Mouse (Mus musculus) testis, postnatal 14 days (tissue): ENCODE data around the gene Supt4a.

Experiments
- DNase-seq: peaks from one replicate; pipeline ENCODE4 v3.0.0; 2021; ENCODE audit warnings: low spot score

Supt4a gene

GRCm38 (mm10) chr11:87751491-87751966, 14.2 kb downstream of the Supt4a start:
- DNase-seq, result no peak

GRCm38 (mm10) chr11:87752307-87752706, 15.0 kb downstream of the Supt4a start:
- DNase-seq, result no peak

GRCm38 (mm10) chr11:87753255-87753654, 15.9 kb downstream of the Supt4a start:
- DNase-seq, result no peak

GRCm38 (mm10) chr11:87753891-87754501, 16.6 kb downstream of the Supt4a start:
- no peak for DNase-seq

GRCm38 (mm10) chr11:87754603-87755002, 17.3 kb downstream of the Supt4a start:
- DNase-seq, result no peak

GRCm38 (mm10) chr11:87755360-87756017, 18.1 kb downstream of the Supt4a start:
- DNase-seq, result no peak

- peak; percentile 61 for DNase-seq
Measured at GRCm38 (mm10) chr11:87756251-87756820, 19.0 kb downstream of the Supt4a start.

- no peak for DNase-seq
Measured at GRCm38 (mm10) chr11:87757001-87757954, 19.9 kb downstream of the Supt4a start.

- no peak for DNase-seq
Measured at GRCm38 (mm10) chr11:87758161-87758911, 21.0 kb downstream of the Supt4a start.

GRCm38 (mm10) chr11:87758957-87759608, 21.7 kb downstream of the Supt4a start:
- DNase-seq, result no peak

- DNase-seq, result no peak
Measured at GRCm38 (mm10) chr11:87759609-87760005, 22.3 kb downstream of the Supt4a start.

GRCm38 (mm10) chr11:87760301-87761081, 23.1 kb downstream of the Supt4a start, which contains the start of gene Tspoap1:
TSS of gene Tspoap1 (plus strand) at chr11:87760541.
- no peak for DNase-seq

- no peak for DNase-seq
Measured at GRCm38 (mm10) chr11:87761181-87761721, 23.9 kb downstream of the Supt4a start.

GRCm38 (mm10) chr11:87761806-87762701, 24.7 kb downstream of the Supt4a start:
- no peak for DNase-seq

GRCm38 (mm10) chr11:87762702-87763385, 25.5 kb downstream of the Supt4a start:
- no peak for DNase-seq

GRCm38 (mm10) chr11:87763511-87763987, 26.2 kb downstream of the Supt4a start:
- peak; percentile 55 for DNase-seq

- no peak for DNase-seq
Measured at GRCm38 (mm10) chr11:87763988-87764876, 26.9 kb downstream of the Supt4a start.
